Comparison of ENCODE assay signal across 9 mouse cellular contexts in genomic region chr12:12937088-12937487, GRCm38 (mm10). TPM values are rescaled to one million over a fixed set of nuclear protein-coding genes. Genes with fewer than 3 reads are reported as not detected.
DNase-seq lines count a peak whose midpoint lies in the region; ATAC-seq lines count a peak whose summit lies in the region.
"Had no signal": no experiment of that assay in that cellular context is flagged by ENCODE, and none has a peak within 500 bp of the region (broad histone marks: within the 10 kb centered on the region; RNA-seq: fewer than 3 reads in every experiment).

No protein-coding gene starts in this region.

- no peak overlapping the region for H3K27ac ChIP-seq in neural tube, embryonic 11.5 days (ENCODE audit: low read depth, low read length)
- no peak overlapping the region for H3K27ac ChIP-seq in neural tube, embryonic 15.5 days (replicated peaks)

- intact Hi-C loops in left cerebral cortex, postnatal 14 days (cut with DNase I) = loop anchor here (10.0 kb wide), 1 partner anchor 232 kb away; no protein-coding TSS in a partner anchor

- DNase-seq in cerebellum, postnatal 25 days = peak; percentile 22 to 25
- no peak for DNase-seq in neural tube, embryonic 11.5 days (ENCODE audit: low spot score)
- no peak for DNase-seq in neural tube, embryonic 10.5 days (ENCODE audit: extremely low spot score, low spot score)
- peak; percentile 29 to 31 for DNase-seq in left cerebral cortex, postnatal 14 days (ENCODE audit: low spot score in 2 of 2)
- DNase-seq in adrenal gland, adult 2 months = no peak
- DNase-seq in urinary bladder, postnatal 25 days (ENCODE audit: low spot score) = no peak

- ATAC-seq in cerebellum, adult (ENCODE audit: insufficient number of reproducible peaks, low FRiP score, low TSS enrichment) = no peak
- ATAC-seq in neural tube, embryonic 11.5 days (ENCODE audit: insufficient read depth, low FRiP score, low TSS enrichment) = no peak
- no peak for ATAC-seq in neural tube, embryonic 15.5 days (ENCODE audit: low FRiP score)

- peaks cover 8% of the 10 kb centered on the region for H3K36me3 ChIP-seq in neural tube, embryonic 11.5 days (ENCODE audit: control insufficient read depth, insufficient read depth, low read length)
- peaks cover 16% of the 10 kb centered on the region for H3K36me3 ChIP-seq in neural tube, embryonic 15.5 days

- H3K4me3 ChIP-seq in neural tube, embryonic 11.5 days (ENCODE audit: low read depth, low read length) = peak overlapping the region; percentile 87; the same call in 1 of the 2 replicates
- peak overlapping the region; percentile 80 for H3K4me3 ChIP-seq in neural tube, embryonic 15.5 days (replicated peaks)
- H3K4me3 ChIP-seq: erythroblast, embryonic 14.5 days had no signal

- WGBS in neural tube, embryonic 11.5 days = 73% methylated on average over 30 of the region's 30 CpGs
- WGBS in neural tube, embryonic 15.5 days = 66% methylated on average over 30 of the region's 30 CpGs

- H3K27me3 ChIP-seq in neural tube, embryonic 11.5 days (ENCODE audit: control insufficient read depth, insufficient read depth, low read length) = no peaks in the 10 kb centered on the region
- no peaks in the 10 kb centered on the region for H3K27me3 ChIP-seq in neural tube, embryonic 15.5 days (replicated peaks)

- H3K4me2 ChIP-seq in neural tube, embryonic 11.5 days (ENCODE audit: low read depth) = peak overlapping the region; percentile 67
- H3K4me2 ChIP-seq in neural tube, embryonic 15.5 days = peak overlapping the region; percentile 93

- H3K9me3 ChIP-seq in neural tube, embryonic 11.5 days (ENCODE audit: control insufficient read depth, low read length) = no peaks in the 10 kb centered on the region
- no peaks in the 10 kb centered on the region for H3K9me3 ChIP-seq in neural tube, embryonic 15.5 days (replicated peaks)

- H3K4me1 ChIP-seq in neural tube, embryonic 11.5 days (ENCODE audit: control insufficient read depth, insufficient read depth, low read length) = peaks cover 9% of the 10 kb centered on the region
- peaks cover 30% of the 10 kb centered on the region for H3K4me1 ChIP-seq in neural tube, embryonic 15.5 days

- peak overlapping the region; percentile 95 for H3K9ac ChIP-seq in neural tube, embryonic 11.5 days (ENCODE audit: low read length)
- no peak overlapping the region for H3K9ac ChIP-seq in neural tube, embryonic 15.5 days (replicated peaks)

RNA-seq across cellular contexts. Expression of gene Mycn, which starts 4.6 kb away (rescaled TPM):
- 101 and 107 TPM in 2 replicates for polyA plus RNA-seq in neural tube, embryonic 11.5 days (2014; fragmentation: Nextera tagmentation; extraction: Ambion mirVana)
- 10 to 100 TPM; 21.1 to 25.3 TPM for total RNA-seq in left cerebral cortex, postnatal 14 days (2021)
- 40.7 and 43.2 TPM in 2 replicates for polyA plus RNA-seq in neural tube, embryonic 15.5 days (2015; fragmentation: Nextera tagmentation; extraction: Ambion mirVana)
- 1 to 10 TPM; 6.1 to 9.6 TPM for total RNA-seq in adrenal gland, adult 2 months (2021)
- 3.8 and 5.8 TPM in 2 replicates for polyA plus RNA-seq in adrenal gland, adult 2 months (2012; rRNA removed)

Comparison
In these comparisons a context has a peak if more than half of its experiments do, and no peak if none do; other contexts are left out.
1. DNase-seq: peak in cerebellum, postnatal 25 days (2 of 2) and left cerebral cortex, postnatal 14 days (2 of 2); none in neural tube, embryonic 11.5 days (single experiment), neural tube, embryonic 10.5 days (single experiment), adrenal gland, adult 2 months (single experiment) and urinary bladder, postnatal 25 days (single experiment).